Mouse (Mus musculus) retina, adult 2 months (tissue): Measurements from ENCODE around the gene Prkcd.
A peak's percentile ranks its signal among the peaks of the same experiment; 100 is the strongest.

Source experiments
- DNase-seq: peaks from one replicate; pipeline ENCODE4 v3.0.0-alpha.2; 2012; ENCODE audit warnings: low read depth, low spot score

Gene Prkcd

GRCm38 (mm10) chr14:30625856-30626726 is at the start of gene Prkcd:
Prkcd (minus strand) TSS chr14:30626210.
- DNase-seq = no peak

DNA sequence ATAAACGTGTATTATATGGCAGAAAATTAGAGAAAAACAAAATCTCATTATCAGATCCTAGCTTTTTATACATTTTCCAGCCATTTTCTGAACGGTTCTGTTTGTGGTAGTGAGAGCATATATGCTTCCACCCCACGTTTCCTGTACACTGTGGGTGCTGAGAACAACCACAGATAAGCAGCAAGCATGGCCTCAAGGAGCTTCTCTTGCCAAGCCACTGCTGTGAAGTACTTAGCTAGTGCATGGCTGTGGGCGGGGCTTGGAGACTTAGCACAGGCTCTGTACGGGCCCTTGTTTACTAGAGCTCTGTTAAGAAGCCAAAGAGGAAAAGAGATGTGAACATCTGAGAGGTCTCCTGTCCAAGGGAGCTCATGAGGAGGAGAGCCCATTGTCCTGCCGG is 48.9 kb upstream of the Prkcd start:
- DNase-seq = no peak

DNA sequence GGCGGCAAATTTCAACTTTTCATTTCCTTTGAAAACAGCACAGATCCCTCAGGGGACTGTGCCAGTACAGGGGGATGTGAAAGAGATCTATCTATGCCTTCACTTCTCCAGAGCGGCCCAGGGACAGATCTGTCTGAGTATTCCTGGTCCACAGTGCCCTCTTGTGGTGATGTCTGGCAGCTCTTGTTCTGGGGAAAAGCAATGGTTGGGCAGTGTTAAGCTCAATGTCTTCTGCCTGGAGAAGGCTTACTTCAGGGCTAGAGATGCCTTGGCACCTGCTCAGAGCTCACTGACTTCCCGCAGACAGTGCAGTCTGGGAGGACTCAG is 45.9 kb upstream of the Prkcd start:
- DNase-seq = peak; percentile 69

GRCm38 (mm10) chr14:30671095-30671985 is 45.3 kb upstream of the Prkcd start:
- DNase-seq = no peak

DNA sequence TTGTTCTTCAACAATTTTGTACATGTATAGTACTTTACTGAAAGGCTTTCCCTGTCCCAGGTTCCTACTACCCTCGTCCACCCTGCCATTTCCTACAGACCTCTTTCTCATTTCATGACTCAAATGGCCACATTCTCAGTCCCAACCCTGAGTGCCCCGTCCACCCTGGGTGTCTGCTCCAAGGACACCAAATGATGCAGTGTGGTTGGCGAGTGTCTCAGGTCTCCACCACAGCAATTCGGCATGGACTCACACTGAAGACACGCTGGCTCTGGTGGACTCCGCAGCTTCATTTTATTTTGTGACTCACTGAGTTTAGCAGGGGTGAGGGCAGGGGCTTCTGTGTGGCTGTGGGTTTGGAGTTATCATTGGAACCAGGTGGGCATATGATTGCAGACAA is 44.2 kb upstream of the Prkcd start:
- DNase-seq = no peak

DNA sequence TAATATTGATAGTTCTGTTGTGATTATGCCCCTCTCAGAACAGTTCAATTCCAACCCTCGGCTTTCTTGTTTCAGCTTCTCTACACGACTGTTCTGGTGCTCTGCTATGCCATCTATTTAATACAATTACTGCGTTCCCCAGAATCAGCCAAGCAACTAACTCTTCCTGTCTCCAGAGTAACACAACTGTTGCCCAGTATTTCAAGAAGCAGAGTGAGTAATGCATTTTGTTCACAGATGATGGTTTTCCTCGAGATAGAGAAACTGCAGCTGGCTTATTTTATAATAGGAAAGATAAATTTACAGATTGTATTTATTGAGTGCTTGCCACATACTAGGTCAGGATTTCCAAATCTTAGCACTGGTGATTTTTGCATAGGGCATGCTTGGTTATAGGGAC is 40.6 kb upstream of the Prkcd start:
- no peak for DNase-seq

- no peak for DNase-seq
Measured at GRCm38 (mm10) chr14:30666061-30666460, 40.1 kb upstream of the Prkcd start.

DNA sequence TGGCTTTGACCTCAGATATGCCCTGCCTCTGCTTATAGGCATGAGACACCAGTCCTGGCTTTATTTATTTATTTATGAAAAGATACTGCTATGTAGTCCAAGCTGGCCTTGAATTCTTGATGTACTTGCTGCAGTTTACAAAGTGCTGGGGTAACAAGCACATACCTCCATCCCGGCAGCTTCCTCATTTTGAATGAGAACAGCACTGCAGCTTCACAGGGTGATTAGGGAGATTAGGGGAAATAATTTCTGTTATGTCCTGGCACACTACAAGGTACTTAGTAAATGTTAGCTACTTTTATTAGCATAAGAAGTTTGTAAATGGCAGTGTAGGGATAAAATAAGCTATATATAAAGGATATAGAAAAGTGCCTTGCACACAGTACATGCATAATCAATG is 29.5 kb upstream of the Prkcd start:
- DNase-seq = no peak

- DNase-seq = no peak
Measured at GRCm38 (mm10) chr14:30654691-30655228, 28.8 kb upstream of the Prkcd start.

GRCm38 (mm10) chr14:30653943-30654659 is 28.1 kb upstream of the Prkcd start, which contains the start of gene Rft1:
Rft1 (plus strand) TSS chr14:30654360.
- DNase-seq = peak; percentile 88

GRCm38 (mm10) chr14:30650969-30651368 is 25.0 kb upstream of the Prkcd start:
- DNase-seq = no peak

- DNase-seq = no peak
Measured at GRCm38 (mm10) chr14:30649745-30650144, 23.7 kb upstream of the Prkcd start.

DNA sequence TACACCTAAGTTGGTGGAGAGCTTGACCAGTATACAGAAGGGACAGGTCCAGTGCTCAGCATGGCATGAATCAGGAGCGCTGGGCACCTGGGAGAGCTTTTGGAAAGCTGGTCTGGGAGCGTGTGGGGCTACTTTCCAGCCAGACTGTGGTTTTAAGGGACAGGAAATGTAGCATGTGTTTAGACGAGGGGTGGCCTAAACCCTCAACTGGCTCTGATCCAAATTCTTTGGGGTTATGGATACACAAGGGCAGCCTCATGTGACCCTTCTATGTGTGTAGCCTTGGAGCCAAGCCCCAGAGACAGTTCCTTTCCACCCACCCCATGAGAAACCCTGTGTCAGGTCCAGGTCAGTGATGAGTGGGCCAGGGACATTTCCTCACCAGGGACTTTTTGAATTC is 22.5 kb upstream of the Prkcd start:
- DNase-seq = no peak

- no peak for DNase-seq
Measured at GRCm38 (mm10) chr14:30646486-30646885, 20.5 kb upstream of the Prkcd start.

- no peak for DNase-seq
Measured at GRCm38 (mm10) chr14:30645066-30645465, 19.1 kb upstream of the Prkcd start.

- DNase-seq = no peak
Measured at GRCm38 (mm10) chr14:30644026-30644425, 18.0 kb upstream of the Prkcd start.

DNA sequence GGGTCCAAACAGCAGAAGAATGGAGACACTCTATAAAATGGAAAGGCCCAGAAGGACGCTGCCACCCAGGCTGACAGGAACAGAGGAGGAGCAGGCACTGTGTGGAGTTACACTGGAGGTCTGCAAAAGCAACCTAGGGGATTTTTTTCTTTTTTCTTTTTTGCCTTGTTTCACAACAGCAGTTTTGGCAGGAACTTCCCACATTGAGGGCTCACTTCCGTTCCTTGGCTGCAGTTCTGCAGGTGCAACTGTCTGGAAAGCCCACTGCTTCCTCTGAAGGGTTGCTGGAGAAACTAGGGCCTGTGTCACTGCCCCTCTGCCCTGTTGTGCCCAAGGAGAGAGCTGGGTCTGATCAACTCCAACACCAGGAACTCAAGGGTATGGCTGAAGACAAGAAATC is 15.7 kb upstream of the Prkcd start:
- DNase-seq = no peak

DNA sequence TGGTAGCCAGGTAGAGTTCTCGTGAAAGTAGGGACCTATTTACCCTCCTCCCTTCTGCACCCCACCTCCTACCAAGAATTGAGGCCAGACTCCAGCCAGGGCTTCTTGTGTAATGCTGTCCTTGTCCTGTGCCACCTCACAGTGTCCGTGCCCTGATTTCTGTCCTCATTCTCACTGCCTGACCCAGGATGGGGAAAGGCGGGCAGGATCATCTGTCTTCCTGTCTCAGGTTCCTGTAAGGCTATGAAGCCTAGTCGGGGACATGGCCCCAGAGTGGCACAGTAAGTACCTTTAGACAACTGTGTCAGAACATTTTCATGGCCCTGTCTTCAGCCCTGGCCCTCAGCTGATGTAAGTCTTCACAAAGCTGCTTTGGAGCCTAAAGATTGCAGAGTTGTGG is 12.7 kb upstream of the Prkcd start:
- no peak for DNase-seq

DNA sequence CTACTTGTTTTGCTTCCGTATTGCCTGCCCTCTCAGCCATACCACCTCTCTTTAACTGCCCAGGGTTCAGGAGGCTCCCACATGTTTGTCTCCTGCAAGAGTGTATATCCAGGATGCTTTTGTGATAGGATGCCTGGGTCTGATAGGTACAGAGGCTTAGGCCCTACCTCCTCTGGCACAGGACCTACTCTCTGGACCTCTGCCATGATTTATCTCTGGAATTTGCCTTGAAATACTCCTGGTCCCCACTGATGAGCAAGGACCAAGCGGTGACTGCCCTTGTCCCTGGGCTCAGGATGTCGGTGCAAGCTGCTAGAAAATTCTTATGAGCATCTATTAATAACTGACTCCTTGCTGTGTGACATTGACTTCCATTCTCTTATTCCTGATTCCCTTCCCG is 12.0 kb upstream of the Prkcd start:
- DNase-seq = no peak

GRCm38 (mm10) chr14:30637087-30637486 is 11.1 kb upstream of the Prkcd start:
- DNase-seq = no peak

DNA sequence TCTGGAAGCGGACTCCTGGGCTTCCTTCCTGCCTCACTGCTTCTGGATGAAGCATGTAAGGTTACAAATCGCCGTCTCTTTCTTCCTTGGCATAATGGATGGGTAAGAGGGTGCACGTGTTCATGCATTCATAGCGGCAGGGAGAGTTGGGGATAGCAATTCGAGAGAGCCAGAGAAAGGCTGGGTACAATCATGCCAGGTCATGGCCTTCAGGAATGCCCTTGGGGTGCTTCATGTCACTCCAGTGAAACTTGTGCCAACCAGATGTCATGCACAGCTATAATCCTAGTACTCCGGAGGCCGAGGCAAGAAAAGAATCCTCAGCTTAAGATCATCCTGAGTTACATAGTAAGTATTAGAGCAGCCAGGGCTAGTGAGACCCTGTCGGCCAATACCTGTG is 10.5 kb upstream of the Prkcd start:
- no peak for DNase-seq
